Mouse (Mus musculus) kidney, adult 2 months (tissue): ENCODE data around the gene Nans.

Source experiments
- CTCF ChIP-seq: fragments of 200-500 bp; conservative IDR thresholded peaks from 2 replicates; pipeline ENCODE4 v1.5.1; 2011; ENCODE audit warnings: low read depth, mild to moderate bottlenecking, control low read depth, low read length, moderate library complexity, mixed read lengths; ENCODE audit not compliant: insufficient read depth, insufficient read length
- POLR2A ChIP-seq: fragments of 200-500 bp; IDR thresholded peaks from one replicate; pipeline ENCODE4 v1.6.1; 2011; ENCODE audit warnings: low read depth, low read length, control low read depth

DNA sequence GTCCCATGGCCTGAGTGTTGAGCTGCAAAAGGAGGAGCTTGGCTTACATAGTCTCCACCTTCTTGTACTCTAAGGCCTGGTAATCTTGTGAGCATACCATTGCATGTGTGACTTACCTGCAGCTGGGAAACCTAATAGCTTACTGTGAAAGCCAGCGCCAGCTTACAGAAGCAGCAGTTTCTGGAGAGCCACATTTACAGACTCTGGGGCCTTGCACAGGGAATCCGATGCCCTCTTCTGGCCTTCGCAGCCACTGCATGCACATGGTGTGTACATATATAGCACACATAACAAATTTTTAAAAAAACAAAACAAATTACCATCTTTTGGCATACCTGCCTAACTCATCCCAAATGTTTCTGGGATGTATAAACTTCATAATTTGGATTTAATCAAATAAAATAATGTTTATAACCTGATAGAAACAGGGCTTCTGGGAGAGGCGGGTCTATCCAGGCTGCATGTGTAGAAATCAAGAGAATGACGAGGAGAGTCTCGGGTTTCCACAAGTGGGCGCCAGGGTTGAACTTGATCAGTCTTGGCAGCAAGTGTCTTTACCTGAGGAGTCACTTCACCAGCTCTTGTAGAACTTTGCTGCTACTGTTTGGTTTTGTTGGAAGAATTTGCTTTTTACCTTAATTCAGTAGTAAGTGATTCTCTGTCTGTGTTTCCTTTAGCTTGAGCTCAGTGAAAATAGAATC, 25.8 kb upstream of the Nans start:
- TF ChIP-seq CTCF (peak; percentile 58), POLR2A (no peak)
